Mouse (Mus musculus) bone marrow, adult 2 months (tissue): ENCODE results near the gene Esp8.

Source experiments
- CTCF ChIP-seq: fragments of 200-500 bp; IDR thresholded peaks from 2 replicates; pipeline ENCODE4 v1.5.1; 2011; ENCODE audit warnings: low read length, control low read depth; ENCODE audit not compliant: control insufficient read depth, insufficient read depth
- POLR2A ChIP-seq: fragments of 200-500 bp; IDR thresholded peaks from 2 replicates; pipeline ENCODE4 v1.6.1; 2011; ENCODE audit warnings: low read depth, mild to moderate bottlenecking, control low read depth, low read length, borderline replicate concordance; ENCODE audit not compliant: control insufficient read depth

DNA sequence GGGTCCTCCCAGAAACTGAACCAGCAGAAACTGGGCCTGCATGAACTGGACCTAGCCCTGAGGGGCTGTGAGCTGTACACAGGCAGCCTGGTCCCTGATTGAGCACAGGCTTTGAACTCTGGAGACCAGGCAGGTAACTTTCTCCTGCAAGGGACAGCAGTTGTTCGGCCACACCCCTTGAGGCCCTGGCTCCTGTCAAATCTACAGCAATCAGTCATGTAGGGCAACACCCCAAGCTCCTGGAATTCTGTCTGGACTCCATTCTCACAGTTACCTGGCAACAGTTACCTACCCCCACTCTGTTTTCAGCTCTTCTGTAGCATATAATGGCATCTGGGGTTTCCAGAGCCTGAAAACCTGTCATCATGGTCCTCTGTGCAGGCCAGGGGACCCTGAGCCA, 11.3 kb downstream of the Esp8 start:
- TF ChIP-seq CTCF (no peak), POLR2A (no peak)
